Mouse (Mus musculus) spleen, adult 18-20 months (tissue): ENCODE measurements around the gene Pcnx.
A peak's percentile ranks its signal among the peaks of the same experiment; 100 is the strongest.

Experiments used
- DNase-seq, 2 experiments: peaks; one replicate each; pipeline ENCODE4 v3.0.0; 2022; ENCODE audit warnings: mixed read lengths in 2 of 2

Pcnx gene

DNA sequence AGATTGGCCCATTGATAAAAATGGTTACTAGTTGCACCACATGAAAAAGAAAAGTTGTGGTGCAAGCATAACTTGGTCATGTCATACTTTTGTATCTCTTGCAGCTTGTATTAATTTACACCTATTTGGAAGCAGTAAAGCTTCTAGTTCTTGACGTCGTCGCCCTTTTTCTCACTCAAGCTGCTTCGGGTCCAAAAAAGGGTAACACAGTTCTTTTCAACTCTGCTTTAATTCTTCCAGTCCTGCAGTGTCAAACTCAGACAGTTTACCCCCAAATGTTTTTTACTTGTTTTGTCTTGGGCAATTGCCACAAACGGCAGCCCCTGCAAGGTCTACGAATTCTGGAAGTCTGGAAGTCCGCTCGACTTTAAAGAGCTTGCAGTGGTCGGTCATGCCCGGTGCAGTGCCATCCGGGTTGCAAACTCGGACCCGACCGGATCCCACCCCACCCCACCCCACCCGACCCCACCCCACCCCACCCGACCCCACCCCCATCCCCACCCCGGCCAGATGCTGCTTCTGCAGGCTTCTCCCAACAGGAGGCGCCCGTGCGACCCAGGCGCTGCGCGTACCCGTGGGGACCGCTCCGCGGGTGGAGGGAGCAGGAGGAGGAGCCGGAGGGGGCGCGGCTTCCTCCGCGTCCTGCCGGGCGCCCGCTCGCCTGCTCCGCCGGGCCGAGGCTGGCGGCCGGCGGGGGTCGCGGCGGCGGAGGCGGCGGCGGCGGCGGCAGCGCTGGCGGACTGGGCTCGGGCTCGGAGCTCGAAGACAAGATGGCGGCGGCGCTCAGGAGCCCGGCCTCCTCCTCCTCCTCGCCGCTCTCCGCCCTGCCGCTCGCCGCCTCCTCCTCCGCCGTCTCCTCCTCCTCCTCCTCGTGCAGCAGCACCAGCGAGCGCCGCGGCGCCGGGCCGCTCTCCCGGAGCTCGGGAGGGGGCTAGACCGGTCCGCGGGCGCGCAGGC, at the start of gene Pcnx:
Gene Pcnx, plus strand, starts transcription at position 673 of the 957 bp plus-strand sequence.
- DNase-seq: peak; percentile 78 to 87

DNA sequence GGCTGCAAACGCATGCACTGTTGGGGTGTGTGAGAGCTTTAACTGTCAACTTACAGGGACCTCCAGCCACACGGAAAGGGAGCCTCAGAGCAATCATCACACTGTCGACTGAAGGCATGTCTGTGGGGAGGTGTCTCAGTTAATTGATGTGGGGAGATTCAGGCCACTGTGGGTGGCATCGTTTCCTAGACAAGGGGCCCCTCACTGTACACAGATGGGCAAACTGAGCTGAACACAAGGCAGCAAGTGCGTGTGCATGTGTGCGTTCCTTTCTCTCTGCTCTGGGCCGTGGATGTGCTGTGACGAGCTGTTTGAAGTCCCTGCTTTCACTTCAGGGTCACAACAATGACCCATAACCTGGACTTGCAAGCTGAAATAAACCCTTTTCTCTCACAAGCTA, 49.4 kb upstream of the Pcnx start:
- no peak for DNase-seq

DNA sequence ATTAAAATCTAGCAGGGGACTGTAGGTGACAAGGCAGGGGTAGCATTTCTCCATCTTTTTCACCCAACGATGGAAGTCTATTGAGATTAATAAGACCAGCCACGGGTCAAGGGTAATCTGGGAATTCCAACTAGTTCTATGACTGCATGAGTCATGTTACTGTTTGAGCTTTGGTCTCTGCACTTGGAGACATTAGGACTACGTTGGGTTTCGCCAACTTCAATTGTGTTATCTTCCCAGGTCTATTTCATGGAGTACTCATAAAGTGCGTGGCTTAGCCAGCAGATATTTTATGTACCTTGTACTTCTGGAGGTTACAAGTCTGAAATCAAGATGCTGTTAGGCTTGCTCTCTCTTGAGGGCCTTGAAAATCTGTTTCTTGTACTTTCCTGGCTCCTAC, 45.1 kb upstream of the Pcnx start:
- no peak for DNase-seq

DNA sequence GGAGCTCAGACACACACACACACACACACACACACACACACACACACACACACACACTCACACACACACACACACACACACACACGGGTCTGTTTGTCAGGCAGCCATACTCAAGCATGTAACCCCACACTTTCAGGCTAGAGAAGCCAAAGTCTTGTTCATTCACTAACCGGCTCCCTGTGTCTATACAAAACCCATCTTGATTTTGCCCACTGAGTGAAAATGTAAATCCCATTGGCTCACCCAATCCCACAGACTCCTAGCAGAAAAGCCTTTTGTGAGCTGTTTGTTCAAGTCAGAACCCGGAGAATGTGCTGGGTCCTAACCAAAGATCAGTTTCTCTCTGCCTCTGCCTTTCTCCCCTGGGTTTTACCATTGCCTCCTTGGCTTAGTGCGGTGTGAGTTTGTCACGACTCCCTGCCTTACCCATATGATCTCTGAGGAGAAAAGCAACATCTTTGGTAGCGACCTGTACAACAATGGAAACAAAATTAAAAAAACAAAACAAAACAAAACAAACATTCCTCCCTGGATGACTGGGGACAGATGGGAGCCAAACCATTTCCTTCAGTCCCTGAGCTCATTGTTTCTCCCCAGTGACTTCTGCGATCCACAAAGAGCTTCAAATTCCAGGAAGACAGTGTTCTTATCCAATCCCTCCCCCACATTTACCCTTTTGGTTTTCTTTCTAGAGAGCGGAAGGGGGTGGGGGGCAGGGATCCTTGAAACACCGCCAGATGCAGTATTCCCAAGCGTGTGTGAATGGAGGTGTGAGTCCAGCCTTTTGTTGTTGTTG, 43.3 kb upstream of the Pcnx start:
- no peak for DNase-seq

DNA sequence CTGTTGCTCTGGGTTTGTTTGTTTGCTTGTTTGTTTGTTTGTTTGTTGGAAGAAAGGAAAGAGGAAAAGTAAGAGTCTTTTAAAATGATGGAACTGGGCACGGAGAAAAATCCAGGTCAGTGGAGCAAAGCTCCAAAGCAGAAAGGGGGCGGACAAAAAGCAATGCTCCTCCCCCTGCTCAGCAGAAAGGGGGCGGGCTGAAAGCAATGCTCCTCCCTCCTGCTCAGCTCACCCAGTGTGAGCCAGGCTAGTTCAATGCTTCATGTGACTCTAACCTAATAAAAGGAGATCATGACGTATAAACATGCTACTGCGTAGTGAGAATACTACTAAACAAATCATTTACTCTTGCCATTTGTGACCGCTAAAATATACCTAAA, 42.7 kb upstream of the Pcnx start:
- DNase-seq: no peak

DNA sequence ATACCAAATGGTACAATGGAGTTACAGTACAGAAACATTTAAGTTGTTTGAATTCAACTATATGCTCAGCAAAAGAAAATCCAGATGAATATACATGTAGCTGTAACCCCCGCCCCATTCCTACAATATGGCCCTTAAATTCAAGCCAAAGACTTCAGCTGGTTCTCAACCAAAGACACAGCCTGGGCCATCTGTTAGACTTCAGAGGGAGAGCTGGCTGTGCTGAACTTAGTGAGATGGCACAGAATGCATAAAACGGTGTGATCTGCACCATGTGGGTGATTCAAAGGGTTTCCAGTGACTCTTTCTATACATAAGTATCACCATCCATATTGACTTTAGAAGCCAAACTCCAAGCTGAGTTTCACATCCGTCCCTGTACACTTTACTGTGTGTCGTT, 39.1 kb upstream of the Pcnx start:
- DNase-seq: no peak

DNA sequence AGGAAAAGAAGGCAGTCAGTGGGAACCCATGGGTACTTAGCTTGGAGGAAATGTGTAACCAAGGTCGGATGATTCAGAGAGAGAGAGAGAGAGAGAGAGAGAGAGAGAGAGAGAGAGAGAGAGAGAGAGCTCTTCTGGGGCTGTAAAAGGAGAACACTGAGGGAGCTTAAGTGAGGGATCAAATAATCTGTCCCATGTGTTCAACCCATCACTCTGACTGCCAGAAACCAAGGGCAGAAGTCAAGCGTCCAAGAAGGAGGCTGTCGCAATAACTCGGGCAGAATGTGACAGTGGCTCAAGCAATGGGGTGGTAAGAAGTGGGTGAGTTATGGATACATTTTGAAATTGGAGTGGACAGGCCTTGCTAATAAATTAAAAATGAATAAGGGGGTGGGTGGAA, 37.6 kb upstream of the Pcnx start:
- no peak for DNase-seq

DNA sequence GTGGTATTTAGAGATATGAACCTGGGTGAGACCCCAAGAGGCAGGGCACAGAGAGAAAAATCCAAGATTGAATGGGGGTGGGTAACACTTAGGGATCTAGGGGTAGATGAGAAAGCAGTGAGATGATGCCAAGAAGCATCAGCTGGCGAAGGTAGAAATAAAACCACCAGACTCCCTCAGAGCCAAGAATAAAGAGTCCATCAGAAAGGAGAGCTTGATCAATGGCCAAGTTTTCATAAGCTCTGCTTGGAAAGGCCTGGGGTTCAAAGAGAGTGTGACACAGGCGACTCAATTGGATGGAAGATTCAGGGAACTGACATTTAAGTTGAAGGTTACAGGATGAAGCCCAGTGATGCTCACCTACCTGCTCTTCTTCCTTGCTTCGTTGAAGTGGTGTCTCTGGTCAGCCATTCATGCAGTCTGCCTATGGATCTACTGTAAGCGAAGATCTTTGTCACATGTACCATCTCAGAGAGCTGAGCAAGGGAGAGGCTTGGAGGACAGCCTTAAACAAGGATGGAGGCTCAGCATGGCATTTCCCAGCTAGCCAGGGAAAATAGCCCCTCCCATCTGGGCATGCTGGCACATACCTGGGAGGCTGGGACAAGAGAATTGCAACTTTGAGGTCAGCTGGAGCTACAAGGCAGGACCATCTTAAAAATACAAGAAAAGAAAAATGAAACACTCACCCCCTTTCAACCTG, 36.9 kb upstream of the Pcnx start:
- DNase-seq: no peak

DNA sequence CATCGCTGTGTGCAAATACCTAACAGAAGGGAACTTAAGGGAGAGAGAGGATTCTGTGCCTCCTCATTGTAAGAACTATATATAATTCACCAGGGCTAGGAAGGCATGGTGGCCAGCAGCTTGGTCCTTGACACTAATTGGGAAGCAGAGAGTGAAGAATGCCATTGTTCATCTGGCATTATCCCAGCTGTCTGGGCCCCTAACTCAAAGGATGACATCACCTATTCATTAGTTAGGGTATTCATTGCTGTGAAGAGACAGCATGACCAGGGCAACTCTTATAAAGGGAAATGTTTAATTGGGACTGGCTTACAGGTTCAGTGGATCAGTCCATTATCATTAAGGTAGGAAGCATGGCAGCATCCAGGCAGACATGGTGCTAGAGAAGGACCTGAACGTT, 31.5 kb upstream of the Pcnx start:
- no peak for DNase-seq

DNA sequence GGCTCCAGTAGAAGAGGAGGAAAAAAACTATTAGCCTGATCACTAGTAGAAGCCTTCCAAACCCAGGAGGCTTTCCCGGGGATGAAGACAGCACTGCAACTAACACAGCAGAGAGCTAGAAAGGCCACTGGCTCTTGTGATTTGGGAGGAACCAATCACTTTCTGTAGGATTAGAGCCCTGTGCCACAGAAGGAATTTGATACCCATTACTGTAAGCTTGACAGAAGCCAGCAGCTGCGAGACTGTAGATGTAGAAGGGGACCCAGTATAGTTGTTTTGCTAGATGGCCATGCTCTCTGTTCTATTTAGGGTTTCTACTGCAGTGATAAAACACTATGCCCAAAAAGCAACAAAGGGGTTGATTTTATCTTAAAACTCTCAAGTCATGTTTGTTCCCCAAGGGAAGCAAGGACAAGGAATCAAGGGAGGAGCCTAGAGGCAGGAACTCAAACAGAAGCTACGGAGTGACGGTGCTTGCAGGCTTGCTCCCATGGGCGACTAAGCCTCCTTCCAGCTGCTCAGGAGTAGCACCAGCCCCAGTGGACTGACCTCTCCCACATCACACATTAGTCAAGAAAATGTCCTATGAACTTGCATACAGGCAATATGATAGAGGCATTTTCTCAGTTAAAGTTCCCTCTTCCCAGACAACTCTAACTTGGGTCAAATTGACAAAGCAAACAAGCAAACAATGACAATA, 27.6 kb upstream of the Pcnx start:
- DNase-seq: no peak

DNA sequence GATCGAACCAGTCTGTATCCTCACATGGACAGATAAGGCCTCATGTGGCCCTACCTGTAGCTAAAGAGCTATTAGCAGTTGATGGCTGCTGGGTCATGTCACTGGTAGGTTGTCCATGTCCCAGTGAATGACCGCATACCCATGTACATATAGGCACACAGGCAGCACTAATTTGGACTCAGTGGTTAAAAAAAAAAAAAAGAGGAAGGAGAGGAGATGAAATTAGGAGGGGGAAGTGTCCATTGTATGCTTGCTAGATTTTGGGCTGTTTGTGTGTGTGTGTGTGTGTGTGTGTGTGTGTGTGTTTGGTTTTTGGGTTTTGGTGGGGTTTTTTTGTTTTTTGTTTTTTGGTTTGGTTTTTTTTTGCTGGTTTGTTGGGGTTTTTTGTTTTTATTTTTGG, 26.7 kb upstream of the Pcnx start:
- DNase-seq: no peak

DNA sequence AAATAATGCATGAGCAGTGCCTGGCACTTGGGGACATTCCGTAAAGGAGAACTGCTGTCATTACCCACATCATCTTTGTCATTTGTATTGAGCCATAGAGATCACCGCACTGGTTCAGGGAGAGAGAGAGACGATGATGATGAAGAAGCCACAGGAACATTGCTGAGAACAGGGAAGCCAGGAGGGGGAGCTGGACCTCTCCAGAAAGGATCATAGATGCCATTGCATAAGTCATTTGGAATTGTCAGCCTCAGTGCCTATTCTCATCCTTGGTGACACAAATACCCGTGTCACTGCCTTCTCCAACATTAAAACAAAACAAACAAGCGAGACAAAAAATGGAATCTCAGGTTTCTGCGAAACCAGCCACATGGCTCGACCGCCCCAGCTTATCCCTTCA, 23.7 kb upstream of the Pcnx start:
- DNase-seq: no peak

DNA sequence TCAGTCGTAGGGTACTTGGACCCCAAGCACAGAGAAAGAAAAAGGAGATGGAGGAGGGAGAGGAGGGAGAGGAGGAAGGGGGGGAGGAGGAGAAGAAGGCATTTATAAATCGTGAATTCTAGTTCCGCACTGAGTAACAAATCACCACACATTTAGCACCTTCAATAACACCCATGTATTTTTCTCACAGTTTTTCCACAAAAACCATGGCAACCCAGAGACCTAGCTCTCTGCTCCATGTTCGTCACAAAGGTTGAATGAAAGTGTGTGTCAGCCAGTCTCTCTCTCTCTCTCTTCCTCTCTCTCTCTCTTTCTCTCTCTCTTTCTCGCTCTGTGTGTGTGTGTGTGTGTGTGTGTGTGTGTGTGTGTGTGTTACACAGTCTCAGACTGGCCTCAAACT, 22.4 kb upstream of the Pcnx start:
- DNase-seq: no peak

DNA sequence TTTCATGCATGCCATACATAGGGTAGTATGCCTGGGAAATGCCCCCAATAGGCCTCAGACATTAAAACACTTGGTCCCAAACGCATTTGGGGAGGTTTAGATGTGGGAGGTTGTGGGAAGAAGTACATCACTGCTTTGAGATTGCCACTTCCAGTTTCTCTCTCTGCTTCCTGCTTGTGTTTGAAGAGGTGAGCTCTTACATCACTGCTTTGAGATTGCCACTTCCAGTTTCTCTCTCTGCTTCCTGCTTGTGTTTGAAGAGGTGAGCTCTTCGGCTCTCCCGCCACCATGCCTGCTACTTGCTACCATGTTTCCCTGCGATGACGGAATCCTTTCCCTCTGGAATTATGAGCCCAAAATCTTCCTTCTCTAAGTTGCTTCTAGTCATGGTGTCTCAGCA, 20.2 kb upstream of the Pcnx start:
- no peak for DNase-seq

DNA sequence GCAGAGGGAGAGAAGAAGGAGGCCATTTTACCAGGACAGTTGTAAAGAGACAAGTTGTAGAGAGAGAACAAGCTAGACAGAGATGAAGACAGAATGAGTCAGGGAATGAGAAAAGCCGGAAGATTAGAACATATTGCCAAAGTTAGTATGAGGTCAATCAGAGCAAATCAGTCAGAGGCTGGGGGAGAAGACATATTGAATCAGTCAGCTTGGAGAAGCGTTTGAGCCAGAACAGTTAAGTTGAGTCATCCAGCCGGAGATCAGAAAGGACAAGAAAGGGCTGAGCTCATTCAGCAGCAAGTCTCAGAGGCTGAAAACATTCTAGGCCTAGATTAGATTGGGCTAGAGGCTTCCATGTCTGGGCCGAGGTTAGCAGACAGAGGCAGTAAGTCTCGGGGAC, 18.8 kb upstream of the Pcnx start:
- no peak for DNase-seq

DNA sequence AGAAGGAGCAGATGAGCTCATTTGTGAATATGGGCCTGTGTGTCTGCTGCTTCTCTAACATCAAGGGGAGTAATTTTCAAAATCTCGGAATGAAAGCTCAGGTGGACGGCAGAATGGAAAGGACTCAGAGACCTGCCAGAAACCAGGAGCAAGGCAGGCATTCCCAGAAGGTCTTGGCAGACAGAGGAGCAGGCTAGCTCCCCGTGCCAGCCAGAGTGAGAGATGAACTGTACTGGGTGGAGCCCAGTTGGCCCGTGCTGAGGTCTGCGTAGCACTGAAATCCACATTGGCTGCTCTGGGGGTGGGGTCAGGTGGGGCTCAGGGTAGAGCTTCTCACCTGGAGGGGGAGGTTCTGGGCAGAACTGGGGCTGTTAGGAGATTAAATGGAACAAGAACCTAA, 16.3 kb upstream of the Pcnx start:
- DNase-seq: no peak

DNA sequence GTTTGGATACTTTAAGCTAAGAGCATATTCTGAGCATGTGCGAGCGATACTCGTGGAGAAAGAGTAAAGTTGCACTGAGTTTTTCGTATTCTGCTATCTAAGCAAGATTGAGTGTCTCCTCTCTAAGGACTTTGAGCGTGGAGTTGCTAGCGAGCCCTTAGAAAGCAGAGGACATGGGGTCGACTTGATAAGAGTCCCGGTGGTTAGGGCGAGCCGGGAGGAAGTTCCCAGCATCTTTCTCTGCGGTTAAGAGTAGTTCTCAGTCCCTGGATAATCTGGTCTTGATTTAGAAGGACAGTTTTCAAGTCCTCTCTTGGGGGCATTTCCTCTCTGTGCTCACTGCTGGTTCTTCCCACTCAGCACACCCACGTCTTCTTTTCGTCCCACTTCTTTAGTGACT, 15.3 kb upstream of the Pcnx start:
- DNase-seq: no peak

DNA sequence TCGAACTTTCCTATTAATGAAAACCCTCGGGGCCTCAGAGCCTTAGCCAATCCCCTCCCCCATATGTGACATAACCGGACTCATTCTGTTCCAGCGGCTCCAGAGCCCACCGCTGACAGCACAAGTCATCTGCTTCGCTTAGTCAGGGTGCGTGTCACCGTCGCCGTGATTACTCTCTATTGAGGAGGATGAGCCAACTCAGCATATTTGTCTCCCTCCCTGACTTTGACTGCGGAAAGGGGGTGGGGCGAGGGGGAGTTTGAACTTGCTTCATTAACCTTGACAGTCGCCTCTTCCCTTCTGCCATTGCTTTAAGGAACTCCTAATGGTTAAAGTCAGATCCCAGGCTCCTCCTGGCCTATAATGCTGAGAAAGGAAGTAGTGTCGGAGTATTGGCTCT, 14.8 kb upstream of the Pcnx start:
- DNase-seq: no peak

DNA sequence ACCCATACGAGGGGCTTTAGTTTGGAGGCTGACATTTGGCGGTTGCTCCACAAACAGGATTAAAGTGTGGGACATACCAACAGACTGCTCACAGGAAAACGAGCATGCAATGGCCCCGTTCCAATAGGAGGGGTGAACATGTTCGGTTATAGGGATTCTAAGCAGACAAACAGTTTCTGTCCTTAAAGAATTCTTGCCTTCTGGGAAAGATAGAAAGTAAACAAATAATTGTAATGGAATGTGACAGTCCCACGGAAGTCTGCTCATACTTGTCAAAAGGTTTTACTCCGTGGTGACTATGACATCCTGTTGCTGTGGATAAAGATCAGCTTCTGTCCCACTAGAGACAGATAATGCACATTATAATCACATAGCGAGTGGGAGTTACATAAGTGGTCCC, 10.2 kb upstream of the Pcnx start:
- DNase-seq: no peak

DNA sequence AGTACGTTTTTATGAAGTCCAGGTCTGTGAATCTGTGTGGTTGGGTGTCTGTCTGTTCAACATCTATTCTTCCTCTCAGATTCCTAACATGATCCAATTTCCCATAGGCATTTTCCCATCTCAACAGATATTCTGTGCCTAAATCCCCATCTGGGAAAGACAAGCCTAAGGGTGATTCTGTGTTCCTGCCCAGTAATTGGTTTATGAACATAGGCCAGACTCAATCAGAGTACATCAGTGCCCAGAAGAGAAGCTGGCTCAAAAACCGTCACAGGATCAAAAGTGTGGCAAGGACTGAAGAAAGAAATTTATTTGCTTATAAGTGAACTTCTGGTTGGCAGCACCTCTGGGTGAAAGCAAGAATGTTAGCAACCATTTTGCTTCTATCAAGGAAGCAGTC, 7.3 kb upstream of the Pcnx start:
- DNase-seq: no peak

DNA sequence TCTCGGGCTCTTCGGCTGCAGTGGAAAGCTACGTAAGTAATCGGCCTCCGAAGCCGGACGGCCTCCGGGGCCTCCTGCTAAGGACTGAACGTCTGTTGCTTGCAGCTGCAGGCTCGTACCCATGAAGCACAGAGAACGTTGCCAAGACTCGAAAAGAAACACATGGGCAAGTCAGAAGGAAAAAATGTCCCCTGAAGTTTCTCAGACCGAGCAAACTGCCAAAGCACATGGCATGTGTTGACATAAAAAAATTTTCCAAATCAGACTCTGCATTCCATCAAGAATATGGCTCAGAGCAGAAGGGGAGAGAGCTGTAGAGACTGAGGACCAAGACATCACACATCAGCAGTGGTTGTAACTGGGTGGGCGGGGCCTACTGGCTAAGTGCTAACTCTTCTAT, 6.8 kb upstream of the Pcnx start:
- DNase-seq: no peak

DNA sequence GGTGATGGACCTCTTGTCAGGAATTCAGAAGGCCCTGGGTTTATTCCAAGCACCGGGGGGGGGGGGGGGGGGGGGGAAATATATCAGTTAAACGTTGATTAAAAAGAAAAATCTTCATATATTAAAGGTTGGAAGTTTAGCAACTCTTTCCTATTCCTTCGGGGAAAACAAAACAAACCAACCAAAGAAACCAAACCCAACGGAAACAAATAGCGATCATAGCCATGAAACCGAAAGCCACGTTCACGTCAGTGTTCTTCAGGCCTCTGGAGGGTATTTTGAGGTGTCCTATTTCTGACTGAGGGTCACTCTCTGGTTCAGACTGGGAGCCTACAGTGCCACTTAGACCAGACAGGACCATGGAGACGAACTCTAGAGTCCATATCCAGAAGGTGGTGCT, 6.3 kb upstream of the Pcnx start:
- DNase-seq: no peak

DNA sequence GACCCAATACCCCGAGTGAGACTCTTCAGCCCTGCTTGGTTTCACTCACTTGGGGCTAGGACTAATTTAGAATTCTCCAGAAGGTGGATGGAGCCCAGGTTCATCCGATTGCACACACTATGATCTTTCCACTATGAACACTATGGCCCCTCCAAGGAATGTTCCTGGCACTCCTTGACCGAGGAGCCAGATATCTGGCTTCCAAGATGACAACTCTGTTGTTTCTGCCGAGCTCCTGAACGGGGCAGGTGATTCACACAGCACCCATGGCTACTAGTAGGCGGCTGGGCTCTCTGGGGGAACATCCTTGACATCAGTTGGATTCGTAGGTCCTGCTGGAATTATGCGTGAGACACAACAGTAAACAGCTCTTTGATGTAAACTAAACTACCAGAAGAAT, 4.8 kb upstream of the Pcnx start:
- DNase-seq: no peak
